Mouse (Mus musculus): ENCODE results near the gene Arhgap28. TPM values are rescaled to one million over a fixed set of nuclear protein-coding genes. Genes with fewer than 3 reads are reported as not detected.

Gene Arhgap28
- polyA plus RNA-seq (2015; fragmentation: Nextera tagmentation; extraction: Ambion mirVana): 11.5 and 12.3 TPM in 2 replicates

DNA sequence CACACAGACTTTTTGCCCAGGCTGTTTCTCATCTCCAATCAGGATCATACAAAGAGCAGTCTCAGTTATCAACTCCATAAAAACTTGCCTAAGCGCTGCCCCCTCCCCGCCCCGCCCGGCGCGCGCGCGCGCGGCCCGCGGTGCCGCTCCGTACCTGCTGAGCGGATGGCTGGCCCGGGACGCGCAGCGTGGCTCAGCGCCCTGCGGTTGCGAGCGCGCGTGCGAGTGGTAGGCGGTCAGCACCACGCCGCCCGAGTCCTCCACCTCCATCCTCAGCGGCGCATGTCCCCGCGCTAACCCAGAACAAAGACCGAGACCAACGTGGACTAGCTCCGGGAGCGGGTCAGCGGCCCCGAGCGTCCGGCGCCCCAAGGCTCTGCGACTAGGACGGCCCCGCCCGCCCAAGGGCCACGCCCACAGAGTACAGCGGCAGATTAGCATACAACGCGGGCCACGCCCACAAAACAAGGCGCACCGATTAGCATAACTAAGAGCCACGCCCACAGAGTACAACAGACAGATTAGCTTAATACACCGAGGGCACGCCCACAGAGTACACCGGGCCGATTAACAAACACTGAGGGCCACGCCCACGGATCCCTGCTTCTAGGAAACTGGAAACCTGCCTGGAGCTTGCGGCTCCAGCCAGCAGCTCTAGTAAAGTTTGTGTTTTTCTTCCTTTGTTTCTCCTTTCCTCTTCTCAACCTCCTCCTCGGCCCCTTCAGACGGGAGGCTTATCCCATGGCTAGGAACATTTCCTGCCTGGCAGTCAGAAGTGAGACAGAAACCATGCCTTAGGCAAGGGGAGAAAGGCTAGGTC lies at the start of gene Arhgap28:
Arhgap28 (minus strand) TSS at position 380 of the 820 bp plus-strand sequence.
- WGBS: under 1% methylated on average over 64 of the region's 65 CpGs
- Histone ChIP-seq H3K9ac (ENCODE audit: low read depth, low read length) (peak within 1 kb of the TSS; percentile 68), H3K4me2 (ENCODE audit: low read length) (peak within 1 kb of the TSS; percentile 61), H3K27me3 (ENCODE audit: insufficient read depth, low read length) (no peaks in the 10 kb centered on the region), H3K9me3 (replicated peaks; ENCODE audit: low read length) (no peaks in the 10 kb centered on the region), H3K4me3 (replicated peaks; ENCODE audit: low read depth, low read length) (peak within 1 kb of the TSS; percentile 70), H3K36me3 (ENCODE audit: insufficient read depth, low read length) (no peaks in the 10 kb centered on the region), H3K4me1 (replicated peaks; ENCODE audit: insufficient read depth, low read length) (peaks cover 12% of the 10 kb centered on the region), H3K27ac (peak within 1 kb of the TSS; percentile 77)
- TF ChIP-seq CTCF (IDR thresholded peaks at IDR 0.05; ENCODE audit: low read depth): no peak
- peak; percentile 95 for ATAC-seq (replicated peaks; ENCODE audit: low FRiP score, low read depth)
- peak; percentile 100 for DNase-seq (ENCODE audit: low spot score)

- TF ChIP-seq CTCF (IDR thresholded peaks at IDR 0.05; ENCODE audit: low read depth): no peak
- ATAC-seq (replicated peaks; ENCODE audit: low FRiP score, low read depth) (no peak), DNase-seq (ENCODE audit: low spot score) (no peak)
- Histone ChIP-seq H3K4me3 (replicated peaks; ENCODE audit: low read depth, low read length) (no peak overlapping the region), H3K36me3 (ENCODE audit: insufficient read depth, low read length) (no peaks in the 10 kb centered on the region), H3K9me3 (replicated peaks; ENCODE audit: low read length) (no peaks in the 10 kb centered on the region), H3K9ac (ENCODE audit: low read depth, low read length) (no peak overlapping the region), H3K27ac (no peak overlapping the region), H3K27me3 (ENCODE audit: insufficient read depth, low read length) (no peaks in the 10 kb centered on the region), H3K4me2 (ENCODE audit: low read length) (no peak overlapping the region), H3K4me1 (replicated peaks; ENCODE audit: insufficient read depth, low read length) (no peaks in the 10 kb centered on the region)
- 64% methylated on average over 7 of the region's 7 CpGs for WGBS
These were observed 42.4 kb upstream of the Arhgap28 start for GRCm38 (mm10) chr17:68046341-68046675.

DNA sequence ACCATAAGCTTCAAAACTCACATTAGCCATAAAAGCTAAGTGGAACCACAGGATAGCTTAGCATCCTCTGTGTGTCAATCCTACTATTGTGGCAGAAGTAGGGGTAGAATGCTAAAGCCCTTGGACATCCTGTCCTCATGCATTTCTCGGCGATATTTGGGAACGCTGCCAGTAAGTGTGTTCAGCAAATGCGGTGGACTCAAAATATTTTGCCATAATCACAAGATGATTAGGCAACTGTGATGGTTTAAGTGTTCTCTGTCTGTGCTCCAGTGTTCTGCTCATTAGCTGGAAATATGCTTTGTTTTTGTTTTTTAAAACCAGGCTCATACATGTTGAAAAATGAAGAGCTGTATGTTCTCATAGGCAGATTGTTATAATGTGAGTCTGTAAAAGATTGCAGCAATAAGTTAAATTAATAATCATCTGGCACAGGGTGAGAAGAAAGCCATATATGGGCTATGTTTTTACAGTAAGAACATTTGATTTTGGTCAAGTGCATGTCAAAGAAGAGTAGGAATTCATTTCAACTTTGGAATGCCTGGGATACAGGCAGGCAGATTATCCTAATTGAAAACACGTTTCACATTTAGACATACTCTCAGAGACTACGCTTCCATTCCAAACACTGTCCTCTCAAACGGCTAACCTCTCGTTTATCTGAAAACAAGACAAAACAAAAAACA lies 41.9 kb upstream of the Arhgap28 start:
- Histone ChIP-seq H3K9ac (ENCODE audit: low read depth, low read length) (no peak overlapping the region), H3K4me1 (replicated peaks; ENCODE audit: insufficient read depth, low read length) (no peaks in the 10 kb centered on the region), H3K36me3 (ENCODE audit: insufficient read depth, low read length) (no peaks in the 10 kb centered on the region), H3K27me3 (ENCODE audit: insufficient read depth, low read length) (no peaks in the 10 kb centered on the region), H3K4me2 (ENCODE audit: low read length) (no peak overlapping the region), H3K9me3 (replicated peaks; ENCODE audit: low read length) (no peaks in the 10 kb centered on the region), H3K4me3 (replicated peaks; ENCODE audit: low read depth, low read length) (no peak overlapping the region), H3K27ac (no peak overlapping the region)
- TF ChIP-seq CTCF (IDR thresholded peaks at IDR 0.05; ENCODE audit: low read depth): no peak
- ATAC-seq (replicated peaks; ENCODE audit: low FRiP score, low read depth): no peak
- peak; percentile 24 for DNase-seq (ENCODE audit: low spot score)
- 65% methylated on average over 8 of the region's 8 CpGs for WGBS

GRCm38 (mm10) chr17:68042377-68042776 lies 38.5 kb upstream of the Arhgap28 start:
- H3K36me3 ChIP-seq (ENCODE audit: insufficient read depth, low read length): no peaks in the 10 kb centered on the region
- H3K27me3 ChIP-seq (ENCODE audit: insufficient read depth, low read length): no peaks in the 10 kb centered on the region
- no peak overlapping the region for H3K27ac ChIP-seq
- WGBS: 97% methylated on average over 4 of the region's 4 CpGs
- no peaks in the 10 kb centered on the region for H3K9me3 ChIP-seq (replicated peaks; ENCODE audit: low read length)
- no peak overlapping the region for H3K4me2 ChIP-seq (ENCODE audit: low read length)
- ATAC-seq (replicated peaks; ENCODE audit: low FRiP score, low read depth): no peak
- no peaks in the 10 kb centered on the region for H3K4me1 ChIP-seq (replicated peaks; ENCODE audit: insufficient read depth, low read length)
- no peak overlapping the region for H3K4me3 ChIP-seq (replicated peaks; ENCODE audit: low read depth, low read length)
- no peak overlapping the region for H3K9ac ChIP-seq (ENCODE audit: low read depth, low read length)
- no peak for DNase-seq (ENCODE audit: low spot score)
- TF ChIP-seq CTCF (IDR thresholded peaks at IDR 0.05; ENCODE audit: low read depth): no peak

DNA sequence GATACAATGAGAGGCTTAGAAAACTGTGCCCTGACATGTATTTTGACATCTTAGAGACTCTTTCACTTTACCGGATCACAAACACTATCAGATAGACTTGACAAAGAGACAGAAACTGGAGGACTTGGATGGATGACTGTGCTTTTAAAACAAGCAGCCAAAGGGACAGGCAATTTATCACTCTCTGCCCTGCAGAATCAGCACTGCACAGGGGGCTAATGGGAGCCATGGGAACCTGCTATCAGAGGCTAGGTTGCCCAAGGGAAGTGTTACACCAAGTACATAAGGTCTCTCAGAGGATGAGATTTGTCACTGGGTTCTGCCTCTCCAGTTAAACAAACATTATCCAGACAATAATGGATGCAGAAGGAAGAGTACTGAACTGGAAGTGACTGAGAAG lies 33.1 kb upstream of the Arhgap28 start:
- no peak overlapping the region for H3K4me2 ChIP-seq (ENCODE audit: low read length)
- H3K36me3 ChIP-seq (ENCODE audit: insufficient read depth, low read length): no peaks in the 10 kb centered on the region
- WGBS: 37% methylated on average over 1 of the region's 1 CpGs
- H3K4me1 ChIP-seq (replicated peaks; ENCODE audit: insufficient read depth, low read length): no peaks in the 10 kb centered on the region
- H3K27ac ChIP-seq: no peak overlapping the region
- no peaks in the 10 kb centered on the region for H3K27me3 ChIP-seq (ENCODE audit: insufficient read depth, low read length)
- H3K9ac ChIP-seq (ENCODE audit: low read depth, low read length): no peak overlapping the region
- no peak for DNase-seq (ENCODE audit: low spot score)
- TF ChIP-seq CTCF (IDR thresholded peaks at IDR 0.05; ENCODE audit: low read depth): no peak
- H3K9me3 ChIP-seq (replicated peaks; ENCODE audit: low read length): no peaks in the 10 kb centered on the region
- H3K4me3 ChIP-seq (replicated peaks; ENCODE audit: low read depth, low read length): no peak overlapping the region
- no peak for ATAC-seq (replicated peaks; ENCODE audit: low FRiP score, low read depth)

DNA sequence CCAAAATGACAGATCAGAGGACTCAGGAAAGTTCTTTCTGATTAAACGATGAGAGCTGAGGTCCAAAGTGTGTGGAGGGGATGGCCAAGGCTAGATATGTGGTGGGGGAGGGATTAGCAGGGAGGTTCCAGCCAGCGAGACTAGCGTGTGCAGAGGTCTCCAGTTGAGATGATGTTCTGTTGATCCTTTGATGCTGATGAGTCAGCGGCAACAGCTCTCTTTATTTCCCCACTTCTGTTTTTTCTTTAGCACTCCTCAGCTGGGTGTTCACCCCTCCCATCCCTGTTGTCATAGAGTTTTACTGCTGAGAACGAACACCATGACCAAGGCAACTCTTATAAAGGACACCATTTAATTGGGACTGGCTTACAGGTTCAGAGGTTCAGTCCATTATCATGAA lies 25.6 kb upstream of the Arhgap28 start:
- Histone ChIP-seq H3K9ac (ENCODE audit: low read depth, low read length) (no peak overlapping the region), H3K27me3 (ENCODE audit: insufficient read depth, low read length) (no peaks in the 10 kb centered on the region), H3K4me1 (replicated peaks; ENCODE audit: insufficient read depth, low read length) (no peaks in the 10 kb centered on the region), H3K4me2 (ENCODE audit: low read length) (no peak overlapping the region), H3K27ac (no peak overlapping the region), H3K36me3 (ENCODE audit: insufficient read depth, low read length) (no peaks in the 10 kb centered on the region), H3K9me3 (replicated peaks; ENCODE audit: low read length) (no peaks in the 10 kb centered on the region), H3K4me3 (replicated peaks; ENCODE audit: low read depth, low read length) (no peak overlapping the region)
- DNase-seq (ENCODE audit: low spot score): no peak
- ATAC-seq (replicated peaks; ENCODE audit: low FRiP score, low read depth): no peak
- no peak for TF ChIP-seq CTCF (IDR thresholded peaks at IDR 0.05; ENCODE audit: low read depth)
- WGBS: 69% methylated on average over 5 of the region's 5 CpGs

All from kidney, postnatal 0 days (tissue).